Mouse (Mus musculus): Measurements from ENCODE around the gene Selenom.

- TF ChIP-seq CTCF (IDR thresholded peaks at IDR 0.05; ENCODE audit: borderline replicate concordance, insufficient read depth, low read depth, low read length) (no peak), POLR2A (IDR thresholded peaks at IDR 0.05; ENCODE audit: borderline replicate concordance, insufficient read depth, low read length) (no peak)
Observed at GRCm38 (mm10) chr11:3557852-3558251, 43.4 kb downstream of the Selenom start.
